Mouse (Mus musculus): ENCODE data around the gene Olfr766-ps1. TPM values are rescaled to one million over a fixed set of nuclear protein-coding genes. Genes with fewer than 3 reads are reported as not detected.
"Not testable (repeated sequence)": the region's sequence is repeated elsewhere in the genome, so short reads cannot be mapped to it uniquely, and the experiment has no call there.

Gene Olfr766-ps1
- polyA plus RNA-seq (2011; ENCODE audit: insufficient read depth, insufficient read length, low replicate concordance, missing spikeins), result not detected in 2 replicates

GRCm38 (mm10) chr10:129068877-129069276, at the start of gene Olfr766-ps1:
Gene Olfr766-ps1 (minus strand): TSS chr10:129068977.
- Histone ChIP-seq H3K4me3 (replicated peaks; ENCODE audit: control insufficient read depth, low read depth, low read length) (no peak within 1 kb of the TSS), H3K4me1 (ENCODE audit: control insufficient read depth, insufficient read depth, low read length) (no peaks in the 10 kb centered on the region), H3K27ac (ENCODE audit: control insufficient read depth, insufficient read depth, low read depth, low read length, poor library complexity) (no peak within 1 kb of the TSS)
- no peak for TF ChIP-seq CTCF (IDR thresholded peaks at IDR 0.05; ENCODE audit: control insufficient read depth, insufficient read depth, low read length)
- no peak for TF ChIP-seq POLR2A (IDR thresholded peaks at IDR 0.05; ENCODE audit: borderline replicate concordance, control insufficient read depth, low read depth, low read length)
- 80% methylated on average over 2 of the region's 2 CpGs for WGBS

- 76% methylated on average over 2 of the region's 2 CpGs for WGBS
Observed at GRCm38 (mm10) chr10:129117761-129118160, 49.0 kb upstream of the Olfr766-ps1 start, which contains the start of gene Olfr769. Gene Olfr769 (minus strand): TSS chr10:129117861.

GRCm38 (mm10) chr10:129115146-129115545, 46.4 kb upstream of the Olfr766-ps1 start:
- WGBS, result 90% methylated on average over 3 of the region's 3 CpGs
- Histone ChIP-seq H3K4me1 (ENCODE audit: control insufficient read depth, insufficient read depth, low read length) (no peaks in the 10 kb centered on the region), H3K27ac (ENCODE audit: control insufficient read depth, insufficient read depth, low read depth, low read length, poor library complexity) (no peak overlapping the region), H3K4me3 (replicated peaks; ENCODE audit: control insufficient read depth, low read depth, low read length) (no peak overlapping the region)
- TF ChIP-seq POLR2A (IDR thresholded peaks at IDR 0.05; ENCODE audit: borderline replicate concordance, control insufficient read depth, low read depth, low read length), result no peak
- no peak for TF ChIP-seq CTCF (IDR thresholded peaks at IDR 0.05; ENCODE audit: control insufficient read depth, insufficient read depth, low read length)

More at GRCm38 (mm10) chr10:129117761-129118160, 49.0 kb upstream of the Olfr766-ps1 start, which contains the start of gene Olfr769:
- Histone ChIP-seq H3K27ac (ENCODE audit: control insufficient read depth, insufficient read depth, low read depth, low read length, poor library complexity) (no peak within 1 kb of the TSS), H3K4me1 (ENCODE audit: control insufficient read depth, insufficient read depth, low read length) (no peaks in the 10 kb centered on the region), H3K4me3 (replicated peaks; ENCODE audit: control insufficient read depth, low read depth, low read length) (no peak within 1 kb of the TSS)
- no peak for TF ChIP-seq POLR2A (IDR thresholded peaks at IDR 0.05; ENCODE audit: borderline replicate concordance, control insufficient read depth, low read depth, low read length)
- TF ChIP-seq CTCF (IDR thresholded peaks at IDR 0.05; ENCODE audit: control insufficient read depth, insufficient read depth, low read length), result no peak

GRCm38 (mm10) chr10:129101231-129101630, 32.5 kb upstream of the Olfr766-ps1 start:
- Histone ChIP-seq H3K4me3 (replicated peaks; ENCODE audit: control insufficient read depth, low read depth, low read length) (no peak overlapping the region), H3K4me1 (ENCODE audit: control insufficient read depth, insufficient read depth, low read length) (no peaks in the 10 kb centered on the region), H3K27ac (ENCODE audit: control insufficient read depth, insufficient read depth, low read depth, low read length, poor library complexity) (no peak overlapping the region)
- TF ChIP-seq CTCF (IDR thresholded peaks at IDR 0.05; ENCODE audit: control insufficient read depth, insufficient read depth, low read length) (no peak), POLR2A (IDR thresholded peaks at IDR 0.05; ENCODE audit: borderline replicate concordance, control insufficient read depth, low read depth, low read length) (no peak)
- 58% methylated on average over 3 of the region's 3 CpGs for WGBS

- no peaks in the 10 kb centered on the region for H3K4me1 ChIP-seq (ENCODE audit: control insufficient read depth, insufficient read depth, low read length)
- no peak within 1 kb of the TSS for H3K4me3 ChIP-seq (replicated peaks; ENCODE audit: control insufficient read depth, low read depth, low read length)
- TF ChIP-seq CTCF (IDR thresholded peaks at IDR 0.05; ENCODE audit: control insufficient read depth, insufficient read depth, low read length) (no peak), POLR2A (IDR thresholded peaks at IDR 0.05; ENCODE audit: borderline replicate concordance, control insufficient read depth, low read depth, low read length) (no peak)
- no peak within 1 kb of the TSS for H3K27ac ChIP-seq (ENCODE audit: control insufficient read depth, insufficient read depth, low read depth, low read length, poor library complexity)
- 75% methylated on average over 1 of the region's 1 CpGs for WGBS
Observed at GRCm38 (mm10) chr10:129099275-129099674, 30.5 kb upstream of the Olfr766-ps1 start, which contains the start of gene Olfr768. Gene Olfr768 (minus strand): TSS chr10:129099375.

GRCm38 (mm10) chr10:129082810-129083209, 14.0 kb upstream of the Olfr766-ps1 start, which contains the start of gene Olfr767:
Gene Olfr767 (minus strand): TSS chr10:129082910.
- not testable (repeated sequence) for H3K4me1 ChIP-seq (ENCODE audit: control insufficient read depth, insufficient read depth, low read length); H3K27ac ChIP-seq (ENCODE audit: control insufficient read depth, insufficient read depth, low read depth, low read length, poor library complexity); H3K4me3 ChIP-seq (replicated peaks; ENCODE audit: control insufficient read depth, low read depth, low read length)

GRCm38 (mm10) chr10:129049898-129050297, 18.9 kb downstream of the Olfr766-ps1 start, which contains the start of gene Olfr765:
Gene Olfr765 (minus strand): TSS chr10:129049998.
- H3K27ac ChIP-seq (ENCODE audit: control insufficient read depth, insufficient read depth, low read depth, low read length, poor library complexity); H3K4me1 ChIP-seq (ENCODE audit: control insufficient read depth, insufficient read depth, low read length); H3K4me3 ChIP-seq (replicated peaks; ENCODE audit: control insufficient read depth, low read depth, low read length): not testable (repeated sequence)

- TF ChIP-seq POLR2A (IDR thresholded peaks at IDR 0.05; ENCODE audit: borderline replicate concordance, control insufficient read depth, low read depth, low read length), result no peak
- Histone ChIP-seq H3K4me3 (replicated peaks; ENCODE audit: control insufficient read depth, low read depth, low read length) (no peak within 1 kb of the TSS), H3K27ac (ENCODE audit: control insufficient read depth, insufficient read depth, low read depth, low read length, poor library complexity) (no peak within 1 kb of the TSS), H3K4me1 (ENCODE audit: control insufficient read depth, insufficient read depth, low read length) (no peaks in the 10 kb centered on the region)
- 68% methylated on average over 3 of the region's 3 CpGs for WGBS
Observed at GRCm38 (mm10) chr10:129039796-129040195, 29.0 kb downstream of the Olfr766-ps1 start, which contains the start of gene Olfr764-ps1. Gene Olfr764-ps1 (minus strand): TSS chr10:129039896.

- Histone ChIP-seq H3K27ac (ENCODE audit: control insufficient read depth, insufficient read depth, low read depth, low read length, poor library complexity) (no peak overlapping the region), H3K4me1 (ENCODE audit: control insufficient read depth, insufficient read depth, low read length) (no peaks in the 10 kb centered on the region), H3K4me3 (replicated peaks; ENCODE audit: control insufficient read depth, low read depth, low read length) (no peak overlapping the region)
- 60% methylated on average over 2 of the region's 2 CpGs for WGBS
- TF ChIP-seq CTCF (IDR thresholded peaks at IDR 0.05; ENCODE audit: control insufficient read depth, insufficient read depth, low read length) (no peak), POLR2A (IDR thresholded peaks at IDR 0.05; ENCODE audit: borderline replicate concordance, control insufficient read depth, low read depth, low read length) (no peak)
Observed at GRCm38 (mm10) chr10:129028343-129028742, 40.4 kb downstream of the Olfr766-ps1 start.
